Mouse (Mus musculus) ovary, postnatal 36 days (tissue): ENCODE results near the gene Fstl4.

Source experiments
- DNase-seq: peaks from one replicate; pipeline ENCODE4 v3.0.0; 2022; ENCODE audit warnings: low spot score, mixed read lengths

Gene Fstl4

DNA sequence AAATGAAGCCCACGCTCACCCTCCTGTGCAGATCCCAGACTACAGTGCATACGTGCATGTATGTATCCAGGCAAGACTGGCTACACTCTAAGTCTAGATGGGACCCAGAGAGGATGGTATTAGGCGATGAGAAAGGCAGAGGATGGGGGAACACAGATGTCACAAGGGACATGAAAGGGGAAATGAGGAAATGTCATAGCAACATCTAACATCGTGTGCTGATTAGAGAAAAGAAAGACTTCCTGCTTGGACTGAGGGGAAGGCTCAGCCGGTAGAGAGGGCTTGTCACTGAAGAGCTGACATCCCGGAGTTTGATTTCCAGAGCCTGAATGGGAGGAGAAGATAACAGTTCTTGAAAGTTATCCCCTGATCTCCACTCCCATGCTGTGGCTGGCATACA is 150.0 kb downstream of the Fstl4 start:
- no peak for DNase-seq

GRCm38 (mm10) chr11:52915648-52916047 is 151.2 kb downstream of the Fstl4 start:
- no peak for DNase-seq

- peak; percentile 36 for DNase-seq
Measured at GRCm38 (mm10) chr11:52919231-52919960, 155.0 kb downstream of the Fstl4 start.

DNA sequence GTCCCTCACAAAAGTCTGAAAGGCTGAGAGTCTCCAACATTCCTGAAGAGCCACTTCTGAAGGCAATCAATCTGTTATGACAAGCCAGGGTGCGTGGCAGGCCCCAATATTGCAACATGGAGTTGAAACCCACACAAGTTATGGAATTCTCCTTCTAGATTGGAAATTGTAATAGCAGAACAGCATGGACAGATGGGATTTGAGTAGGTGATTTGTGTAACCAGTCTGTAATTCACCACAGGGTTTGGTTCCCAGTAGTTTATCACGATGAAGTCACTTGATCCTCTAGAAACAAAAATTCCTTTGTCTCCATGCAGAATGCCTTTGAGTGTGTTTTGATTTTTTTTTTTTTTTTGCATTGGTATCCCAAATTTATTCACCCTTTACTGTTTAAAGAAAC is 159.8 kb downstream of the Fstl4 start:
- DNase-seq: no peak

- DNase-seq: no peak
Measured at GRCm38 (mm10) chr11:52928321-52928720, 163.9 kb downstream of the Fstl4 start.

- no peak for DNase-seq
Measured at GRCm38 (mm10) chr11:52939336-52940070, 175.1 kb downstream of the Fstl4 start.

DNA sequence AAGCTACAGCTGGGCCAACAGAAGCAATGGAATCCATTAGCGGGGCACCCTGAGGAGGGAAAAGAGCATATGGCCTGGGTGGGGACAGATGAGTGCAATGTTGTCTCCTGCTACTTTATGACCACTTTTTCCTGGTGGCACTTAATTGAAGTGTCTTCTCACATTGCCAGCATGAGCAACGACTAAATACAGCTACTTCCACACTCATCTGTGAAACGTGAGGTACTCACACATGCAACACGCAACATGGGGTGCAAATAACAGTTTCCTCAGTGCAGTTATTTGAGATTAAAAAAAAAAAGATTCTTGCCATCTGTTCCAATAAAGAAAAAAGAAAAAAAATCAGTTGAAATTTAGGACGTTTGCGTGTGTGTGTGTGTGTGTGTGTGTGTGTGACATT is 178.5 kb downstream of the Fstl4 start:
- no peak for DNase-seq

DNA sequence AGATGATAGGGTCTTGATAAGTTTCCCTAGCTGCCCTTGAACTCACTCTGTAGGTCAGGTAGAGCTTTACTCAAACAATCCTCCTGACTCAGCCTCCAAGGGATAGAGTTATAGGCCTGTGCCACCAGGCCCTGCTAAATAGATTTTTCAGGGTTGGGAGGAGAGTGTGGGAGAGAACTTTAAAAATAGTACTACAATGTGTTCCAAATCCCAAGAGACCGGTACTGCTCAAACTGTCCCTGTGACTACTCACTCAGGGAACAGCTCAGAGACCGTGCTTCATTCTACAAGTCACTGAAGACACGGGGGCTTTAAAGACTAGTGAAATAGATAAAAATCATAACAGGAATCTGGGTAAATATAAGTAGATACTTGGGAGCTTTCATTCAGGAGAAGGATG is 190.6 kb downstream of the Fstl4 start:
- no peak for DNase-seq

DNA sequence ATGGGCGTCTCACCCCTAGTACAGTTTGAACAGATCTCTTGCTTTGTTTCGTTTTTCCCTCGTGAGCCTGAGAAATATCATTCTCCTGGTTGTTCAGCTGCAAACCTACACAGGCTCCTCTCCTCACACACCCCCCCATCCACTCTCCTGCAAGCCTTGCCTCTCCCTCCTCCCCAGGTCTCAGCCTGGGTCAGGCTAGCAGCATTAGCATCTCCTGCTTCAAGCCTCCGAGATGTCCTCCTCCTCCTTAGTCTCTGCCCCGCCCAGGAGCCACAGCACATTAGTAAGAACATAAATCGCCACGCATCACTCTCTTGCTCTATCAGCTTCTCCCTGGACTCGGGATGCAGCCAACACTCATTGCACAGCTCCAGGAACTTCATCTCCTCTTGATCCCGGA is 204.4 kb downstream of the Fstl4 start:
- DNase-seq: no peak

DNA sequence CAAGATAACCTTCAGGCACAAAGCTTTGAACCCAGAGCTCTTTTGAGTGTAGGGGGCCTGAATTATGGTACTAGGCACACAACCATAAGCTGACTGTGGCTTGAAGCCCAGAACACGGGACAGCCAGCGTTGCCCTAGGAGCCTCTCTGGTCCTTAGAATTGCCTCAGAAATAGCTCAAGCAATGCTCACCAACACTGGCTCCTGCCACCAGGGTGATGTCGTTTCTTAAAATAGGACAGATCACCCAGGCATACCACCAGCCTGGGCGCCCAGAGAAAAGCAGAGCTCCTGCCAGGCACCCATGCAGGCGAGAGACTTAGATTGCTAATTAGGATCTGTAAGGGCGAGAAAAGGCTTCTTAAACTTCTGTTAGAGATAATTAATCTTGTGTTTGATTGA is 206.0 kb downstream of the Fstl4 start:
- no peak for DNase-seq

DNA sequence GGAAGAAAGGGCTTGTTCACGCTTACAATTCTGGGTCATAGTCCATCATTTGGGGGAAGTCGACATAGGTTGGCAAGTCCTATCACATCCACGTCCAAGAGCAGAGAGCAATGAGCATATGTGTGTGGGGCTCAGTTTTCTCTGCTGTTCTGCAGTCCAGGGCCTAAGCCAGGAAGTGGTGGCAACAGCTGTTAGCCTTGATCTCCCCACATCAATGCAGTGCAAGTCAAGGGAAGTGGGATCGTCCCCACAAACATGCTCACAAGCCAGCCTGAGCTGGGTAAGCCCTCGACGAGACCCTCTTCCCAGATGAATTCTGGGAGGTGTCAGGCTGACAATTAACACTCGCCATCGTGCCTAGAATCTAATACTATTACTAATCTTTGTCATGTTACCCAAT is 222.6 kb downstream of the Fstl4 start:
- DNase-seq: no peak

DNA sequence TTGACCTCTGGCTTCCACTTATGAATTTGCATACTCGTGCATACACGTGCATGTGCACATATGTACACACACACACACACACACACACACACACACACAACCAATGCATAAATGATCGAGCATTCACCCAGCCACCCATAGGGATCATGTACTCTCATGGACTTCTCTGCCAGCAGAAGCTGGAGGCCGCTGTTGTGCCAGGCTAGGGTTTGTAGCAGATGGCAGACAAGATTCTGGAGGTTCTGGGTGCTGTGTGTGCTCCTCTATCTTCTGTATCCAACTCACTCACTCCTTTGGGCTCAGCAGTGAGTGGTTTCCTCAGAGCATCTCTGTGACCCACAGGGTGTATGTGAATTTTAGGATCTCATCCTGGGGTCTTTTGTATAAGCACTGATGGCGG is 230.3 kb downstream of the Fstl4 start:
- DNase-seq: no peak

GRCm38 (mm10) chr11:52996434-52997093 is 232.1 kb downstream of the Fstl4 start:
- no peak for DNase-seq

DNA sequence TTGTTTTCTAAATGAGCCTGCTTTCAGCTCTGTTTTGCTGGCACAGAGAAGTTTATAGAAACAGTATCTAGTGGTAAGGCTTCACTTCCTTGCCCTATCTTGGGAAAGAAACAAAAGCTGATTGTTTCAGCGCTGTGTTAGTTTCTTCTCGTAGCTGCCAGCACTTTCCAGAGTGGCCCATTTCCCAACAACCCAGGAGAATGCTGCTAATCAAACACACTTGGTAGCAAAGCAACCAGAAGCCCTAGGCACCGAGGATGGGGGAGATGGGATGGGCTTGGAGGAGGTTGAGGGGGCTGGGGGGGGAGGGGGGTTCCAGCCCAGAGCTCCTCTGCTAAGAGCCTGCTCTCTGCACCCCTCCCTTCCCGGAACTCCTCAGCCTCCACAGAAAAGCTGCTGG is 233.0 kb downstream of the Fstl4 start:
- no peak for DNase-seq

DNA sequence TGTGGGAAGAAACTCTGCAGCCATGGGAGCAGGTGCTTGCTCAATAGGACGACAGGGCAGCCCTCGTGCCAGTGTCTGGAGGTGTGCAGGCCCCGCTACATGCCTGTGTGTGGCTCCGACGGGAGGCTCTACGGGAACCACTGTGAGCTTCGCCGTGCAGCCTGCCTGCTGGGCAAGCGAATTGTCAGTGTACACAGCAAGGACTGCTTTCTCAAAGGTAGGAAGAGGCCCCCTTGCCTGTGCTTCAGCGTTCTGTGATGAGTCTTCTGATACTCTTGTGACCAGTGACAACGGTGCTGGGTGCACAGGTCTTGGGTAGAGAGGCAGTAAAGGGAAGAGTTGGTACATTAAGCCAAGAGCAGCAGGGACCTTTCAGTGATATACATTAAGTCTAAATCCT is 235.8 kb downstream of the Fstl4 start:
- DNase-seq: no peak

DNA sequence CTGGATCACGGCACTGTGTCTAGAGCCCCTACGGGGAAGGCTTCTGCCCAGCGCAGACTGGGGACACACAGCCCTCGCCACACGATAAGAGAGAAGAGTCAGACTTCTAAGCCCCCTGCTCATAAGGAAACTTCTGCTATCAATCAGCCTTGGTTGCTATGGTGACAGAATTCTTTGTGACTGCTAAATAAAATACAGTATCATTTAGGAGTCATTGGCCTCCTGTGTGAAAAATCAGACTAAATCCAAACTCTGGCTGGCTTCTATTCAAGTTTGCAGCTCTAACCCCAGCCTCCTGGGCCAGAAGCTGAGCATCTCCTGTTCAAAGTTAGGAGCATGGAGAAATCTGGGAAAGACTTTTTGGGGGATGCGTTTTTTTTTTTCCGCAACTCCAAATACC is 238.9 kb downstream of the Fstl4 start:
- DNase-seq: no peak

GRCm38 (mm10) chr11:53003811-53004210 is 239.4 kb downstream of the Fstl4 start:
- no peak for DNase-seq

DNA sequence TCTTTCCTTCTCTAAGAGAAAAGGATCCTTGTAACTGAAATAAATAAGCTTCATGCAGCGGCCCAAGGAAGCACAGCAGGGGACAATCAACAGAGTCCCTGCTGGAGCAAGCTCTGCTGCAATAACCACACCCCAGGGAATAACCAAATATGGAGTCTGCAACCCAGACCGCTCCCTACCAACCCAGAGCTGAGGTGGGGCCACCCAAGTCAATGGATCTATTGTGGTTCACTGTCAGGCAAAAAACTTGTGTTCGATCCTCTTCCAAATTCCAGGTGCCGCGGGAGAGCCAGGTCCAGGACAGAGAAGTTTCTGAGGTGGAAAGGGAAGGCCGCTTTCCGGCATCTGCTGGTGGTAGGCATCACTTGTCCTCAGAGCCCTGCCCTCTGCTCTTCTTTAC is 245.2 kb downstream of the Fstl4 start:
- DNase-seq: no peak

- no peak for DNase-seq
Measured at GRCm38 (mm10) chr11:53011996-53012505, 247.6 kb downstream of the Fstl4 start.

GRCm38 (mm10) chr11:53013906-53014305 is 249.5 kb downstream of the Fstl4 start:
- no peak for DNase-seq

GRCm38 (mm10) chr11:53016358-53017021 is 252.1 kb downstream of the Fstl4 start:
- DNase-seq: no peak

DNA sequence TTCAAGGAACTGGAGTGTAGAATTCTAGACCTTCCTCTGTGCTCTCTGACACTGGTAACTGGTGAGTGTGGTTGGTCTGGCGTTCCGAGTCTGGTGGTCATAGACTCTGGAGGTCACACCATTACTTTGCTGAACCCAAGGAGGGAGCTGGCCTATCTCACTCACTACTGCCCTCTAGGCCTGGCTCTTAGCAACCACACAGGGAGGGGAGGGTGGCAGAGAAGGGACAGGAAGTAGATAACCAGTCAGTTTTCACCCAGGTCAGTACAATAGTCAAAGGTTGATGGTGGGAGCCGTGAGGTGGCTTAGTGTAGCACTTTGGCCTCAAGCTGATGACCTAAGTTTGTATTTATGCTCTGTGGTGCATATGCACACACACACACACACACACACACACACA is 255.1 kb downstream of the Fstl4 start:
- no peak for DNase-seq
